Mouse (Mus musculus) cerebellum, adult 11-12 months (tissue): ENCODE data around the gene Pygm.

Experiments
- DNase-seq: peaks from one replicate; pipeline ENCODE4 v3.0.0; 2022

Gene Pygm

DNA sequence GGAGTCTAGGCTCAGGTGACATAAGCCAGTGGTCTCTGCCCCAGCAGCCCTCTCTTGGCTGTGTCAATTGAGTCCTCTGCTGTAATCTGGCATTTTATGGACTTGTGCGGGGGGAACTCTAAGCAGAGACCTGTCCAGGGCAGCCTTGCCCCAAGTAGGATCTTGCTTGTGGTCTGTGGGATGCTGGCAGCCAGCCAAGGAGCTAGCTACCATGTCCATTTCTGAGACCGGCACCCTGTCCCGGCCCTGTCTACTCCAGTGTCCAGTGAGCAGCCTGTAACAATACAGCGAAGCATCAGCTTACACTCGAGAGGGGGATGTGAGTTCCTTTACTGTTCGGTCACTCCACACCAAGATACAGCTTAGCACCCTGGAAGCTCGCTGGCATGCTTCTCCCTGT, 30.2 kb upstream of the Pygm start:
- DNase-seq: no peak

DNA sequence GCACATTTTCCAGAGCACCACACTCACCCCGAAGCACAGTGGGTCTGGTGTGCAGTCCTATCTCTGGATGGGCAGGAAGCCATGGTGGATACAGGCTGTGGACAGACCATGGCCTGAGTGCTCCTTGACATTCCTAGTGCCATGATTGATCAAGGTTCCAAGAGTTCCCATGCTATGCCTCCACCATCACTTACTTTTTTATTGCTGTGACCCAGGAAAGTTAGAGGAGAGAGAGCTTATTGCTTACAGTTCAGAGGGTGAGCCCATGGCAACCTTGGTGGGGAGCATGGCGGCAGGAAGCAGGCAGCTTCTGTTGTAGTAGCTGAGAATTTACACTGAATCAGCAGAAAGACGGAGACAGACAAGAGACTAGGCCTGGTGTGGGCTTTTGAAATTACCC, 22.9 kb upstream of the Pygm start:
- no peak for DNase-seq

DNA sequence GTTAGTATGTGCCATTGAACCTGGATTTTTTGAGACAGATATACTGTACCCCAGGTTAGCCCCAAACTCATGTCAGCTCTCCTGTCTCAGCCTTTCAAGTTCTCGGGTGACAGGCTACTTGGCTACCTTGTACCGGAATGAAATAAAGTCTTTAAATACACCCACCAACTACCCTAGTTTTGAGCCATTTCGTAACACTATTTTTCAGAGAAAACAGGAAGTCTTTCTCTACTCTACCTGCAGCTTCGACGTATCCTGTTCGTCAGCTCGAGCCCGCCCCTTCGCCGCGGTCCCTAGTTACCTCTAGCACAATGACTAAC, 21.1 kb upstream of the Pygm start:
- DNase-seq: no peak

GRCm38 (mm10) chr19:6363411-6364240, 20.6 kb upstream of the Pygm start, which contains the start of gene Sf1:
Gene Sf1 (plus strand): TSS chr19:6363690.
- DNase-seq: peak; percentile 100

GRCm38 (mm10) chr19:6364317-6364725, 19.9 kb upstream of the Pygm start:
- peak; percentile 93 for DNase-seq

- no peak for DNase-seq
Measured at GRCm38 (mm10) chr19:6364842-6365241, 19.4 kb upstream of the Pygm start.

- DNase-seq: no peak
Measured at GRCm38 (mm10) chr19:6370175-6370574, 14.0 kb upstream of the Pygm start.

DNA sequence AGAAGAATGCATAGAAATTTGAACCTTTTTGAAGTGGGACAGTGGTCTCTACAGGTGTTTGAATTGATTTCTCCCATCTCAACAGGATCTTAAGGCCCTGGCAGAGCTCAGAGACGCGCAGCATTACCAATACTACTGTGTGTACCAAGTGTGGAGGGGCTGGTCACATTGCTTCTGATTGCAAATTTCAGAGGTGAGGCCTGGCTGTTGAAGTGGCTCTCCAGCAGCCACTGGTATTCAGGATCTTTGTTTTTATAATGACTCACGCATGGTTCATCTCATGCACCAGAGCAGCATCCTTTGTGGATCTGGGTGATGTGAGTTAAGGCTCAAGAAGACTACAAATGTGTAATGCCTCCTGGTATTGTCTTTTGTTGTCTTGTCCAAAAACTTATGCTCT, 11.8 kb upstream of the Pygm start:
- DNase-seq: no peak

DNA sequence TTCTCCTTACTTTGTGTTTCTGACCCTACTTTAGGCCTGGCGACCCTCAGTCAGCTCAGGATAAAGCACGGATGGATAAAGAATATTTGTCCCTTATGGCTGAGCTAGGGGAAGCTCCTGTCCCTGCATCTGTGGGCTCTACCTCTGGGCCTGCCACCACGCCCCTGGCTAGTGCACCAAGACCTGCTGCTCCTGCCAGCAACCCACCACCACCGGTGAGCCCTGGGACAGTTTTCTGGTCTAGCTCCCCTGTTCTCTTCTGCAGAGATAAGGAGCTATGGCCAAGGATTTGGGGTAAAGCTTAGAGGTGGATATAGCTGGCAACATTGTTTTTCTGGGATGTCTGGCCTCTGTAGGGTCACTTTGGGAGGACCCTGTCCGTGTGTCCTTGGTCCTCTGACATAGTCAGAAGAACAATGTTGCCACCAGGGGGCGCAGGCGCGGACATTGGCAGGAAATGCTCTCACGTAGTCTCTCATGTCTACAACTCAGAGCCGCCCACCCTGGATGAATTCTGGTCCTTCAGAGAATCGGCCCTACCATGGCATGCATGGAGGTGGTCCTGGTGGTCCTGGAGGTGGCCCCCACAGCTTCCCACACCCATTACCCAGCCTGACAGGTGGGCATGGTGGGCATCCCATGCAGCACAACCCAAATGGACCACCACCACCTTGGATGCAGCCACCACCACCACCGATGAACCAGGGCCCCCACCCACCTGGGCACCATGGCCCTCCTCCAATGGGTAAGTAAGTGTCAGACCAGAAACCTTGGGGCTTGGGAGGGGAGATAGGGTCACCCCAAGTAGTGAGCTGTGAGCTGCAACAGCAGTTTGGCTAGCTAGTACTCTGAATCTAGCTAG, 10.4 kb upstream of the Pygm start:
- peak; percentile 70 for DNase-seq

DNA sequence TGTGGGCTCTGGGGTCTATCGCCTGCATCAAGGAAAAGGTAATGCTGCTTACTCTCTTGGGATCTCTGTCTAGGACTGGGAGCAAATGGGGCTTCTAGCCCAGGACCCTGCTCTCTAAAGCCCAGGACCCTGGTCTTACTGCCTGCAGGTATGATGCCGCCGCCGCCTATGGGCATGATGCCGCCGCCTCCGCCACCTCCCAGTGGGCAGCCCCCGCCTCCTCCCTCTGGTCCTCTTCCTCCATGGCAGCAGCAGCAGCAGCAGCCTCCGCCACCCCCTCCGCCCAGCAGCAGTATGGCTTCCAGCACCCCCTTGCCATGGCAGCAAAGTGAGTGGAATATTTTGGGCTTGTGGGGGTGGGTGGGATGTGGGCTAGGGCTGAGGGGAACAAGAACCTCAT, 9.6 kb upstream of the Pygm start:
- no peak for DNase-seq

DNA sequence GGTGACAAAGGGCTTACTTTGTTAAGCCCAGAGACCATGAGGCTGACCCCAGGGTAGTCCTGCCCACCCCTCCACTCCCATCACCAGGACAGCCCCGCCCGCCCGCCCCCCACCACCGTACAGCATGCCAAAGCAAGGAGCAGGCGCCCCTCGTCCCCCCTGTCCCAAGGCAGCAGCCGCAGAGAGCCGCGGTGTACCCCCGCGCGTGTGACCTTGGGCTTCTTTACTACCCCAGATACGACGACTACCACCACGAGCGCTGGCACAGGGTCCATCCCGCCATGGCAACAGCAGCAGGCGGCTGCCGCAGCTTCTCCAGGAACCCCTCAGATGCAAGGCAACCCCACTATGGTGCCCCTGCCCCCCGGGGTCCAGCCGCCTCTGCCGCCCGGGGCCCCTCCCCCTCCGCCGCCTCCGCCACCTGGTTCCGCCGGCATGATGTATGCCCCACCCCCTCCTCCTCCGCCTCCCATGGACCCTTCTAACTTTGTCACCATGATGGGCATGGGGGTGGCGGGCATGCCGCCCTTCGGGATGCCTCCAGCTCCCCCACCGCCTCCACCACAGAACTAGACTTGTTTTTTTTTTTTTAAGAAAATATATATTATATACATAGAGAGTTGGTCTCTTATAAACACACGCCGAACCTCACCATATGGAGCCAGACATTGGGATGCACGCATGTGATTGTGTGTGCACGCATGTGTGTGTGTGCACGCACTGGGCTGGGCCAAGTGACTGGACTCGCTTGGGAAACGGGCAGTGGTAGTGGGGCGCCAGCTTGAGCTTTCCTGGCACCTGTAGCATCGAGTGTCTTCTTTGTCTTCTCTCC, 8.6 kb upstream of the Pygm start:
- peak; percentile 57 for DNase-seq

DNA sequence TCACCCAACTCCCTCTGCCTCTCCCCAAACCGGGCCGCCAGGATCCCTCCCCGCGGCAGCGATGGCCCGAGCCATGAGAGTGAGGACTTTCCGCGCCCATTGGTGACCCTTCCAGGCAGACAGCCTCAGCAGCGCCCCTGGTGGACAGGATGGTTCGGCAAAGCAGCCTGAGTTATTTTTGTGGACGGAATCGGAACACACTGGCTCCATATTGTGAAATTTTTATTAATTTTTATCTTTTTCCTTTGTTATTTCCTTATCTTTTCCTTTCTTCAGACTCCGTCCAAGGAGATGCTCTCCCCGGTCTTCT, 8.0 kb upstream of the Pygm start:
- DNase-seq: peak; percentile 68

DNA sequence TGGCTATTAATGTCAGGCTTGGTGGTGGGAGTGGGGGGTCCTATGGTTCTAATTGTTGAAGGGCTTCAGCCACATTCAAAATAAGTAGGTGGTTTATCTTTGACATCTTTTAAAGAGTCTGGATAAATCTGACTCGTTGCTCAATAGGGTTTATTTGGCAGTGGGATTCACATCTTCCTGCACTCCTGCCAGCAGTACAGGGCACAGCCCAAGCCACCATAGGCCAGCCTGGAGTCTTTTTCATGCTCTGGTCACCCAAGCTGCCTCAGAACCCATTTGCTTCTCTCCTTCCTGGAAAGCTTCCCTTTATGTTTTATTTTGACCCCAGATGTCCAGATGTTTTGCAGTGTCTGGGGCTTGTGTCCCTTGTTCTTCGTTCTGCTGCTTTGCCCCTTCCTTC, 7.6 kb upstream of the Pygm start:
- DNase-seq: no peak

GRCm38 (mm10) chr19:6377327-6378040, 6.7 kb upstream of the Pygm start:
- no peak for DNase-seq

- no peak for DNase-seq
Measured at GRCm38 (mm10) chr19:6380411-6381166, 3.6 kb upstream of the Pygm start.

- no peak for DNase-seq
Measured at GRCm38 (mm10) chr19:6381238-6381637, 3.0 kb upstream of the Pygm start.

GRCm38 (mm10) chr19:6382323-6382924, 1.8 kb upstream of the Pygm start:
- peak; percentile 82 for DNase-seq

DNA sequence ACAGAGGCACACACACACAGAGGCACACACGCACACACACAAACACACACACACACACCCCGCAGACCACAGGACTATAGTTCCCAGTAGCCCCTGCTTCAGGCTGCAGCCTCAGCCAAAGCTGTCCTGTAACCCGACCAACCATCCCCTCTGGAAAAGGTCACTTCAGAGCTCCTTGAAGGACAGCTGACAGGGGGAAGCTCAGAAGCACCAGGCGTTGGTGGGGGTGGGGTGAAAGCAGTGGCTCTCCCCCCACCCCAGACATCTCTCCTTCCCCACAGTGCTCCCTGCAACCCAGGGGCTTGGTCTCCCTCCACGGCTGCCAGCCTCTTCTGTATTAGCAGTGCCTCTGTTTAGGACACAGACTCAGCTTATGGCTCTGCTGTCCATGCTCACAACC, 729 bp upstream of the Pygm start:
- peak; percentile 30 for DNase-seq

DNA sequence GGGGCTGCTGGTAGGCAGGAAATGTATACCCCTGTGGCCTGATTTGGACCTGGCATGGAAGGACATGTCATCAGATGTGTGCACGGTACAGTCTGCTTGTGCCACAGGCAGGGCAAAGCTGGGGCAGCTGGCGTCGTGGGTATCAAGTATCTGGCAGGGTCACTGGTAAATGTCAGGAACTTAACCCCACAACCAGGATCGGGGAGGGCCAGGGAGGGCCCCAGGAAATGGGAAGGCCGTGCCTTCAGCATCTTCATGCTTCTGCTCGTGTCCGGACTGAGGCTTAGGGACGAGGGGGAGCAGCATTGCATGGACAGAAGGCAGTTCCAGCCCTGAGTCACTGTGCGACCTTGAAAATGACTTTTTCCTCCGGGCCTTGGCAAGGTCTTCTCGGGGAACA, 755 bp downstream of the Pygm start:
- DNase-seq: no peak

GRCm38 (mm10) chr19:6385419-6385818, 1.2 kb downstream of the Pygm start:
- DNase-seq: no peak

DNA sequence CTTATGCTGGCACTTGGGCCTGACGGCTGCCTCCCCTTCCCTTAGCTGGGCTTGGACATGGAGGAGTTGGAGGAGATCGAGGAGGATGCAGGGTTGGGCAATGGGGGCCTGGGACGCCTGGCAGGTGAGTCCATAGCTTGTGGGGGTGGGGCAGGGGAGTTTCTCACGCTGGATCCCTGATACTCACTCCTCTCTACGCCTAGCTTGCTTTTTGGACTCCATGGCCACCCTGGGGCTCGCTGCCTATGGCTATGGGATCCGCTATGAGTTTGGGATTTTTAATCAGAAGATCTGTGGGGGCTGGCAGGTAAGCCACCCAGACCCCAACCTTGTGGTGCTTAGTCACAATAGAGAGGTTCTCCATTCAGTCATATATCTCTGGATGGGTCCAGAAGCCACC, 1.6 kb downstream of the Pygm start:
- no peak for DNase-seq

- no peak for DNase-seq
Measured at GRCm38 (mm10) chr19:6386234-6386633, 2.0 kb downstream of the Pygm start.
